Mouse (Mus musculus): ENCODE results near the gene Mfrp.

Mfrp gene

DNA sequence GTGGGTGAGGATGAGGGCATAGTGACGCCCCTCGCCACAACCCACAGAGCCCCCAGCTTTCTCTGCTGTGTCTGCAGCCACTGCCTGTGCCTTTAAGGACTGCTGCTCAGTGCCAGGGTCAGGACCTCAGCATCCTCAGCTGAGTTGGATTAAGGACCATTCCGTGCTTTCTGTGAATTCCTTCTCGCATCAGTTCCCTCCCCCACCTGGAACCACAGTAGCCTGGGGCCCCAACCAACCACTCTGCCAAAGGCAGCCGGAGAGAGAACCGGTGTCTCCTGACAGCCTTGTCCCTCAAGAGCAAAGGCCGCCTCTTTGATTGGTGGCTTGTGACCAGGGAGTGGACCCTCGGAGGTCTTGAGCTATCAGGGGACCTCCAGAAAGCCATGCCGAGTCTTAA lies at the start of gene Mfrp:
Mfrp (plus strand) TSS at position 240 of the 400 bp plus-strand sequence.
- WGBS, result 85% methylated on average over 9 of the region's 9 CpGs

DNA sequence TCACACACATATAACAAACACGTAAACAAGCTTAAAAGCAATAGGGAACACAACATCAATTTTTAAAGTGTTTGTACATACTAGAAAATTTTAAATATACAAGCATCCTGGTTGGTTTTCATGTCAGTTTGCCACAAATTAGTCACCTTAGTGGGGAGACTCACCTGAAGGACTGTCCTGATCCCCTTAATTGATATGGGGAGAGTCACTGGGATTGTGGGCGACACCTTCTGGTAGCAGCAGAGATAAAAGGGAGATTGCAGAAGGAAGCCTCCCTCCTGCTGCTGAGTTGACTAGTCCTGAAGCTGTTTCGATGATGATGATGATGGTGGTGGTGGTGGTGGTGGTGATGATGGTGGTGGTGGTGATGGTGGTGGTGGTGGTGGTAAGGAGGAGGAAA lies 48.7 kb upstream of the Mfrp start:
- 72% methylated on average over 3 of the region's 3 CpGs for WGBS

DNA sequence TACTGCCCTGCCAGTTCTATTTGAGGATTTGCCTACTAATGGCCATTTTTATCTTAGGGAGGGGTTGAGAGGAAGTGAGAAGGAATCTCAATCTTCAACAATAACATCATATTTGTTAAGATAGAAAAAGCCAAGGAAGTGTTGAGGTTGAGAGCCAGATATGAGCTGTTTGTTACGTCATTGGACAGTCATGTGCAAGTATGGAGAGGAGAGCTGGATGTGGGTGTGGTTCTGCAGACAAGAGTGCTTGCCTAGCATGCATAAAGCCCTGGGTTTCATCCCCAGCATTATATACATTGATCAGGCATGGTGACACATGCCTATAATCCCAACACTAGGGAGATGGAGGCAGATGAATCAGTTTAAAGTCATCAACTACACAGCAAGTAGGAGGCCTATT lies 47.6 kb upstream of the Mfrp start:
- WGBS, result 74% methylated on average over 1 of the region's 1 CpGs

GRCm38 (mm10) chr9:44058606-44059005 lies 42.9 kb upstream of the Mfrp start:
- 74% methylated on average over 6 of the region's 6 CpGs for WGBS

- WGBS, result 37% methylated on average over 1 of the region's 1 CpGs
These were observed 36.4 kb upstream of the Mfrp start for GRCm38 (mm10) chr9:44065177-44065576.

DNA sequence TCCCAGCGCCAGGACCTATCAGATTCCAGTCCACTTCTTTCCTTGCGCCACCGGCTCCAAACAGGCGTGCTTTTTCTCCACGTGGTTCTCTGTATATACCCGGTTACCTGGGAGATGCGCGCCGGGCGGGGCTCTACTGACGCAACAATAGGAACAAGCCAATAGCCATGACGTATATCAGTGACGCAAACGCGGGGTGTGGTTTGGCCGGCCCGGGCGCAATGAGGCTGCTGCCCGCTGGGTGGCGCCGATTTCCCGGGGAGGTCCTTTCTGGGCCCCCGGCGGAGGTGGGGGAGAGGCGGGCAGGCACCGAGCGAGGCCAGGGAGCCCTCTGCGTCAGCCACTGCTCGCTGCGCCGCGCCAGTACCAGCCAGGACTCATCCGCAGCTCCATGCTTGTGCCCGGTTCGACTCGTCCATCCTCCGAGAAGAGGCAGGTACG lies 34.7 kb upstream of the Mfrp start, which contains the start of gene Usp2:
Usp2 (plus strand) TSS at position 237 of the 441 bp plus-strand sequence.
- under 1% methylated on average over 38 of the region's 38 CpGs for WGBS

GRCm38 (mm10) chr9:44067241-44067959 lies 34.1 kb upstream of the Mfrp start:
- 4% methylated on average over 15 of the region's 15 CpGs for WGBS

DNA sequence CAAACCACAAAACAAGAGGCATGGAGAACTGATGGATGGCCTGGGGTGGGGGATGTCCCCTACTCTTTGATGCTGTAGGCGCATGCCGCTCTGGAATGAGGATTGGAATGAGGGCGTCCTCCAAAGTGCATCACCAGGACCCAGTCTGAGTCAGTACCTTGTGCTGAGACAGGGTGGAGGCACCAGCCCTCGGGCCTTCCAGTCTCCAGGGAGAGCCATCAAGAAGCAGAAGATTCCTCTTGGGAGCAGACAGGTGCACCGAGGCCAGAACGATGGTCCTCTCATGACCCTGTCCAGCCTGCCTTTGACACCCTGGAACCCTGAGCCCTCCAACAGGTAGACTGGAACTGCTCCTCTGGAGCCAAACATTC lies 33.6 kb upstream of the Mfrp start:
- WGBS, result 86% methylated on average over 6 of the region's 6 CpGs

DNA sequence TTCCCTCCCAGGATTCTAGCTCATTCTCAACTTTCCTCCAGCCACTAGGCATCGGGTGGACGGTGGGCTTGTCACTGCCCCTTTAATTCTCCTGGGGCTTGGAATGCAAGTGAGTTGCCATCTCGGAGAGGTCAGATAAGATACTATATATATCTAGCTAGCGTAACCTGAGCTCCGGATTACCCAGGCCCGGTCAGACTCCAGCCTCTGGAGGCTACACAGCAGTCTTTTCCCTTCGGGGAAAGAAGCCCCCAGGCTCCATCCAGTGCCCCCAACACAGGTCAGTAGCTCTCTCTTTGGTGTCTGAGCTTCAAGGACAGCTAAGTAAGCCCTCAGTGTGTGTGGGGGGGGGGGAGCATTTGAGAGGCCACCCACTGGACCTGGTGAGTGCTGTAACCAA lies 32.3 kb upstream of the Mfrp start:
- WGBS, result 51% methylated on average over 7 of the region's 7 CpGs

DNA sequence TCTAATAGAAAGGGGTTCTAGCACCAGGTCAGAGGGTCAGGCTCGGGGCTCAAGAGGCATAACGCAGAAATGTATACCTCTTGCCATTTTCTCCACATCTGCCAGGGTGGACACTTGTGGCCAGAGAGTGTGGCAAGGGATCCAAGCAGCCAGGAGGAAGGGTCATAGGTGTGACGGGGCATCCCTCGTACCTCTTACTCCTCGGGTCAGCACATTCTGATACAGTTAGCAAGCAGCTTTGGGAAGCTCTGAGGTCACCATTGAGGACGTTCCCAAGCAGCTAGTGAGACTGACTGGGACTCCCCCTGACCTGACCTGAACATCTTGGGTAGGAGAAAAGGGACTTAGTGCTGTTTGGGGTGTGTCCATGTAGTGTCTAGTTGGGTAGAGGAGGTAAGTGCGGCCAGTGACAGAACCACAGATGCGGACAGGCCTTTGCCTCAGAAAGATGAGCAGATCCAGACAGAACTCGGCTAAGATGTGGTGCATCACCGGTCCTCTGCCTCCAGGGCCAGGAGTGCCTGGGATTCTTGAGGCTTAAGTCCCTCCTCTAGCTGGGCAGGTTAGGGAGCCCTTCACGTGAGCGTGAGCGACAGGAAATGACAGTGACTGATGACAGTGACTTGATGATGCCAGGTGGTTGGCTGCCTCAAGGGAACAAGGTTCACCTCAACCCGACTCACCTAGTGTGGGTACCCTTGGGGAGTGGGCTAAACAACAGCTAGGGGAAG lies 31.3 kb upstream of the Mfrp start:
- 85% methylated on average over 14 of the region's 14 CpGs for WGBS

GRCm38 (mm10) chr9:44070844-44071231 lies 30.7 kb upstream of the Mfrp start:
- WGBS, result 65% methylated on average over 8 of the region's 8 CpGs

- WGBS, result 48% methylated on average over 11 of the region's 11 CpGs
These were observed 29.5 kb upstream of the Mfrp start for GRCm38 (mm10) chr9:44071914-44072598.

DNA sequence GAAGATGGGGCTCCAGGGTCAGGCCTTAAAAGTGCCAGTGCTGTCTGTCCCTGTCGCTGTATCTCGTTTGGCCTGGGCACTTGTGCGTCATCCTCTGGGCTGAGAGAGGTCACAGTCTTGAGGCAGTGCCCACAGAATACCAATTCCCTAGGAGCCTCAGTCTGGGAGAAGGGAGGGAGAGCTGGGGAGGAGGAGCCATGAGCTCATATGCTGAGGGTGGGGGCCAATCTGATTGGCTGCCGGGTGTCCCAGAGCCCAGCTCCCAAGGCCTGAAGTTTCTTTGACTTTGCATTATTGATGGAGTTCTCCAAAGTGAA lies 29.0 kb upstream of the Mfrp start:
- WGBS, result 36% methylated on average over 4 of the region's 4 CpGs

- 65% methylated on average over 5 of the region's 5 CpGs for WGBS
These were observed 28.4 kb upstream of the Mfrp start for GRCm38 (mm10) chr9:44073115-44073514.

DNA sequence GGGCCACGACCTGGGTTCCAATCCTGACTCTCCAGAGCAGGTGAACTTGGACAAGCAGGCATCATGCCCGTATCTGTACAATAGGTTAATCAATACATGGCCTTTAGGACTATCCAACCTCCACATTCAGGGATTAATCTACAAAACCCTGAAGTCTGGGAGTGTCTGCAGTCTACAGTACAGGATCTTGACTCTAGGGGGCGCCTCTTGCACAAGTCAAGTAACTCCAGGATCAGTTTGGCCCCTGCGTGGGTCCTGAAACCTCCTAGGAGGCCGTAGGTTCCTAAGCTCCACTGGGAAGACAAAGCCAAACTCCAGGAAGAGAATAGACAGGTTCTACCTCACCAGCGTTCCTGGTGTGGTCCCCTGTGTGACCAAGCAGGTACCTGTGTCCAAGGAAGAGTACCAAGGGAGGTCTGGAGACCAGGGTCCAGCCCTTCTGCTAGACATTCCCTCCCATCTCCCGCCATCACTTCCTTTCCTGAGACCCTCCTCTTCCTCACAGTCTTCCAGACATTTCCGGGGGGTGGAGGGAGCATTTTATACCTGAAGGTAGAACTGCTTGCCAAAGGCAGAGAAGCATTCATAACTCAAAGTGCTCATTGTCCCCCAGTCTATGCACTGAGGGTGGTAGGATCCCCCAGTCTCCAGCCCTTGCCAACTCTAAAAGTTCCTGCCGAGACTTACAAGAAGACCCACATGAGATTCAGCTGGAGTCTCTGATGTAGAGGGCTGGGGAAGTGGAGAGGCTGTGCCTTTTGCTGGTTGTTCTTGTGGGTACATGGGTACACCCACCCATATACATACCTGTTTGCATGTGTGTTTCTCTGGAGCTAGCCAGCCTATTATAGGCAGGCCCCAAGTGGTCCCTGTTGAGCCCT lies 26.9 kb upstream of the Mfrp start:
- 65% methylated on average over 9 of the region's 9 CpGs for WGBS

GRCm38 (mm10) chr9:44075276-44075995 lies 26.1 kb upstream of the Mfrp start:
- 80% methylated on average over 24 of the region's 24 CpGs for WGBS

GRCm38 (mm10) chr9:44075996-44076763 lies 25.3 kb upstream of the Mfrp start:
- 76% methylated on average over 16 of the region's 16 CpGs for WGBS

DNA sequence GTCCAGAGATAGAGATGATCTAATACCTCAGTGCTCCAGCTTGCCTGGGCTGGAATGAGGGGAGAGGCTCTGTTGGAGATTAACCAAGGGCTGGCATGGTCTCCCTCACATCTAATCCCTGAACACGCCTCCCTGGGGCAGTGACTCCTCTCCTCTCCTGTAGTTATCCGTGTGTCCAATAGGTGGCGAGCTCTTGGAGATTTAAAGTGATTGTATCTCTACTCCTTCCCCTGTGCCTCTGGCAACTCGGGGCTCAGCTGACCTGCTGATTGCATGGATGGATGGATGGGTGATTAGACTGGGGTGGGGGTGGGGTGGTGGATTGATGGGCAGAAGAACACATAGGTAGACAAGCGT lies 24.8 kb upstream of the Mfrp start:
- WGBS, result 19% methylated on average over 5 of the region's 5 CpGs

DNA sequence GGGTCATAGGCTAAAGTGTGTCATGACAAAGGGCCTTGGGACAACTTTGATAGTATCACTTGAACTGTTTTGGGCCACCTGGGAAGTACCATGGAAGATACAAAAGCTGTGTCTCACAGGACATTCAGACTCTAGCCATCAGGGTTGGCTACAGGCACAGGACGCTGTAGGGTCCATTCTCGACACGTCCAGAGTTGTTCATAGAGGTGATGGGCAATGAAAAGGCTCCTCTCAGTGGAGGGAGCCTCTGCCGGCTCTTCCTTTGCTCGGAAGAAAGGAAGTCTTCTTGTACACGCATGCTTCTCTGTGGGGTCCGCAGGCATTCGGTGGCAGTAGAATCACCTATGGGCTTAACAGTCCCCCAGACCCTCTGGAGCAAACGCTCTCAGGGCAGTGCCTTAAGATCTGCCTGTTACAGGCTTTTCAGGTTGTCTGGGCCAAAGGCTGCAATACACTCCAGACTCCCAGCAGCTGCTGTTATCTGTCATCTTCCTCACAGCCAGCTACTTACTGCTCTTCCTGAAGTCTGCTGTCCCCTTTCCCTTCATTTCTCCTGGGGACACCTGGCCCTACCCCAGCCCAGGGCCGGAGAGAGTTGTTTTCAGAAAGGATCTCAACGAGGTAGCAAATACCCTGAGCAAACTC lies 24.1 kb upstream of the Mfrp start:
- 83% methylated on average over 11 of the region's 11 CpGs for WGBS

Measured in cerebral cortex, adult 2 months (tissue).